Mouse (Mus musculus) cerebellum, adult 11 months (tissue): ENCODE data around the gene Mmrn2.
"Not testable (repeated sequence)": the region's sequence is repeated elsewhere in the genome, so short reads cannot be mapped to it uniquely, and the experiment has no call there.

Experiments
- DNase-seq: peaks from one replicate; pipeline ENCODE4 v3.0.0; 2022

The Mmrn2 gene

DNA sequence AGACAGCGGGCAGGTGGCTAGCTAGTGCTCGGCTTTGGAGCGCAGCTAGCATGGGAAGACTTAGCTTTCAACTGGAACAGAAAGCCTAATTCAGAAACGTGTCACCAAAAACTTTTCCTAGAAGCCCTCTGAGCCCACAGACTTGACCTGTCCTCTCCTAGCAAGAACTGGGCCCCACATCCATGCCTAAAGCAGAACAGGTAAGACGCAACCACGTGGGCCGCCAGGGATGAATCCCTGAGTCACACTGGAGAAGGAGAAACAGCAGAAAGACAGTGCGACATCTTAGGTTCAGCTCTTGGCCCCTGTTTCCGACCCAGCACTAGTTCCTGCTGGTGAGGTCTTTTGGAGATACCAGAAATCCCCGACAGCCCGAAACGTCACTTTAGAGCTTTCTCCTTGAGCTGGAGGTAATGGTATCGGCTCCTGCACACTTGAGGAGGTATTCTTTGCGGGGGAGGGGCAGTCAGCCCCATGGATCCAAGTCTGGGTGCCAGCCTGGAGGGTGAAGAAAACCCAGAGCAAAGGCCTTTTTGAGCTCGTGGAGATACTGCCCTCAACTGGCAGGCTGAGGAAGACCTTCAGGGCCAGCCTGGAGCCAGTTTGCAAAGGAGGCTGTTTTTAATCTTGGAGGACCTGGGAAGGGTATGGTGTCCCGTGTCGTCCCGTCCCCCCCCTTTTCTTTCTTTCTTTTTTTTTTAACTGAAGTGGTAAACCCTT, 12.4 kb upstream of the Mmrn2 start:
- peak; percentile 78 for DNase-seq

DNA sequence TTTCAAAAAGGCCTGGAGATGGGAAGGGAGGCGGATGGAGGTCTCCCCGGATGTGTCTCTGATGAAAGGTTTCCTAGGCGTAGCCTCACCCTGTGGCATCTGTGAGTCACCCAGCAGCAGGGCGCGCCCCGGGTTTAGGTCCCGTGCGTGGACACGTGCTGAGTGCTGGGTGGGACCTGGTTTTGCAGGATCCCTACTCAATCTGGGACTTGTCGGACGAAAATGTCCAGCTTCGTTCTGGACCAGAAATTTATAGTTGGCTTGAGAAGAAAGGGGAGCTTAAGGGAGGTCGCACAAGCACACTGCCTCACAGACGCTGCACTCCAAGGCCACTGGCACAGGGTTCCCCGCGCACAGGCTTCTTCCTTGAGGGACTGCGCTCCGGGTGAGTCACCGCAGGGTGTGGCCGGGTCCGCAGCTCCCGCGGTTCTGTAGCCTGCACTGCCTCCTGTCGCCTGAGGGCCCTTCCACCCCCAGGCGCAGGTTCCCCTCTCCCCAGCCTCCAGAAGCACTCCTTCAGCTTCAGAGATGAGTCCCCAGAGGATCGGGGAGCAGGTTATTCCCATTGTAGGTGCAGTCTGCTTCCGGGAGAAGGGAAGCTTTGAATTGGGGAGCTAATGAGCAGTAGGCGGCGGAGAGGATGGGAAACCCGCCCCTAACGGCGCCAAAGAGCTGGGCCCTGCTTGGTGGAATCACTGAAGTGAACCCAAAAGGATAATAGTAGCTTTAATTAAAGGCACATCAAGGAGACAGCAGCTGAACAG, 11.6 kb upstream of the Mmrn2 start:
- DNase-seq: peak; percentile 54

DNA sequence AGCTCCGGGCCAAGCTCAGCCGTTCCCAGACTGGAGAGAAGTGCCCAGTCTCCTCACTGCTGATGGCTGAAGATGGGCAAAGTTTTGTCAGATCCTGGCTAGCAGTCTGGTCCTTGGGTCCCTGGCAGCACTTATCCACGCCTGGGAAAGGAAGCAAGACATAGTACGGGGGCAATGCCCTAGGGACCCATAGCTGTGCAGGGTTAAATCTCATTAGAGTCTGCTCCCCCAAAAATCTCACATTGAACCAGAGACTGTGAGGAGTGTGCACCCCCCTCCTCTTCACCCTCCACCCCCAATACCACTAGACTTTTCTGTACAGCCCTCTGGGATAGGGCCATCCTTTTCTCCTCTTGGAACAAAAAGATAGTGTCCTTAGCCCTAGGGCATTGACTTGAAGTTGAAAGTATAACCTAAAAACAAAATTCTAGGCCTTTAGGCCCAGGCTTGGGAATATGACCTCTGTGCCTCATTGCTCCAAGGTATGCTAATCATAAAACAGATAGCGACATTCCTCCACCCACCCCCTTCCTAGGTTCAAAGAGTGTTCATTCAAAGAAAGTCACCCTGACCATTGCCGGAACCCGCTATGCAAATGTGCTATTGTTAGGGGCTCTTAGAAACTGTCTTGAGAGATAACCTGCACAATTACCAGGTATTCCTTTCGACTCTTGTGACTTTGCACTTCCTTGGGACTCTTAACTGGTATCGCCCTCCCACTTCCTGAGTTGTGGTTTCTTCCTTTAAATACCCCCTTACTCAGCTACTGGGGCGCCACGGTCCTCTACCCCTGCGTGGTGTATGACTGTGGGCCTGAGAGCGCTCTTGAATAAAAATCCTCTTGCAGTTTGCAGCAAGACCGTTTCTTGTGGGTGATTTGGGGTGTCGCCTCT, 10.8 kb upstream of the Mmrn2 start:
- DNase-seq: not testable (repeated sequence)

DNA sequence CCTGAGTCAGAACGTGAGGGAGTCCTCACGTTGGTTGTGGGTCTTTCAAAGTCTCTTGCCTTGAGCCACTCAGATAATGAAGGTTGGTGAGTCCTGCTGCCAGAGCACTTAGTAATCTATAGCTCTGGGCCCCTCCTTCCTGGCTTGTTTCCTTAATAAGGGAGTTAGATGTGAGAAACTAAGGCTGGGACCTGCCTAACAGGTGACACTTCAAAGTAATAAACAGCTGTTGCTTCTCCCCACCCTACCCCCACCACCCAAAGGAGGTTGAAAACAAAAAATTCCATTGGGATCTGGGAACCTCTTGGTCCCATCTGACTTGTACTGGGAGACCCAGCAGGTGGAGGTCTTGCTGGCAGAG, 10.1 kb upstream of the Mmrn2 start:
- DNase-seq: no peak

DNA sequence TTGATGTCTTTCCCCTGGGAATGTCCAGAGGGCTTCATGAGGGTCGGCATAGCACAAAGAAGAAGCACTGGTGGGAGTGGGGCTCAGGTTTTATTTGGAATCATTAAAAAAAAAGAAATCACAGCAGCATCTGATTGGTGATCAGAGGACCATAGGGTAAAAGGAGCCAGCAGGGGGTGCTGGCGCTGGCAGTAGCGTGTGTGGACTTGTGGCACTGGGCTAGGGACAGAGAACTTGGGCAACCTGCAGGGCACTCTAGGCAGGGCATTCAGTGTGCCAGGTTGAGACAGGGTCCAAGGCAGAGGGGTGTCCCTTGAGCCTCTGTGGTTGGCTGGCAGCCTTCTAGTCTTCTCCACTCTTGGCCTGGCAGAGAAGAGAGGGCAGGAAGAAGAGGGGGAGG, 5.1 kb upstream of the Mmrn2 start:
- DNase-seq: no peak

DNA sequence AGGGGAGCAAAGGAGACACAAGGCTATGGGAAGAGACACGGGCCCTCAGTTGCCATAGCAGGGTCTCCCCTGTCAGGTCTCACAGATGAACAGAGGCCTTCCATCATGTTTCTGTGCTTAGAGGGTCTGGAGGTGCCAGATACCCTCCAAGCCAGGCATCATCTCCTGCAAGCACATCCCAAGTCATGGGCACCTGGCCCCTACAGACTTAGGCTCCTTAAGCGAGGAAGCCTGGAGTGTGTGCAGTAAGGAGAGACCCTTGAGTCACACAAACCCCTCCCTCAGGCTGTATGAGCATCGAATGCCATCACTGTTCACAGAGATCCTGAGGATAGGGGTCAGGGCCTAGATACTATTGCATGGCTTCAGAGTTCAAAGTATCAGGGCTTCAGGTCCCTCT, 4.3 kb upstream of the Mmrn2 start:
- no peak for DNase-seq

DNA sequence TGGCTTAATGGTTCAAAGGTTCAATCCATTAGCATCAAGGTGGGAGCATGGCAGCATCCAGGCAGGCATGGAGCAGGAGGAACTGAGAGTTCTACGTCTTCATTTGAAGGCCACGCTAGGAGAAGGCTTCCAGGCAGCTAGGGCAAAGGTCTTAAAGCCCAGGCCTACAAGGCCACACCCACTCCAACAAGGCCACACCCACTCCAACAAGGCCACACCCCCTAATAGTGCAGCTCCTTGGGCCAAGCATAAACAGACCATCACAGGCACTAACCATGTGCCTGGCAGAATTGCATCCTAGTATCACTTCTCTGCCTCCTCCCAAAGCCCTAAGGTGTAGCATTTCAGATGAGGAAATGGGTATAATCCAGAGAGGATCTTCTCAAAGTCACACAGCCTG, 3.5 kb upstream of the Mmrn2 start:
- DNase-seq: no peak

DNA sequence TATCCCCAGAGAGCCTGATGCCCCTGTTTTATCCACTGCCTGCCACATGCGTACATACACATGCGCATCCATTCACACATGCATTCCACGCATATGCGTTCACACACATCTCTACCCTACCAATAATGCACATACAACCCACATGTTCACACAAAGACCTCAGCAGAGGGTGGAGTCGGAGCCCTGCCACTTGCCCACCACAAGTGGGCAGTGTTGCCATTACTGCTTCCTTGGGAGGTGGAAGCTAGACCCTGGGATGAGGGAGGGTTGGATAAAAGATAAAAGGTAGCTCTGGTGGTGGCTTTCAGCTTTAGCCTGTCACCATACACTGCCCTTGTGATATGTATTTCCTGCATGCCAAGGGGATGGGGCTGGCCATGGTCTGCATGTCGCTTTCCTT, 2.6 kb upstream of the Mmrn2 start:
- DNase-seq: peak; percentile 19

DNA sequence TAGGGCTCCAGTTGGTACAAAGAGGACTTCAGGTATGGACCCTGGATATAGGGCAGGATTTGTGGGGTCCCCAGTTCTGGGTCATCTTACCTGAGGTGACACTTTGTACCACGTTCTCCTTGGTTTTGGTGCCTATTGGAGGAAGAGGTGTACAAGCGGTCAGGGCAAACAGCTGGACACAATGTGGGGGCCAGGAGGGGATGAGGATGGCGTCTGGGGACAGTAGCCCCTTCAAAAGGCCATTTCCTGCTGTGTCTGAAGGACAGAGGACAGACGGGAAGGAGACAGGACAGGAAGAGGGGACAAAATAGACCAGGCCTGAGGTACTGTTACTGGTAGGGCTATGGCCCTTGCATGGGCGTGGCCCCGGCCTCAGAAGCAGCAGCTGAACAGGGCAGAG, 1.7 kb upstream of the Mmrn2 start:
- DNase-seq: no peak

DNA sequence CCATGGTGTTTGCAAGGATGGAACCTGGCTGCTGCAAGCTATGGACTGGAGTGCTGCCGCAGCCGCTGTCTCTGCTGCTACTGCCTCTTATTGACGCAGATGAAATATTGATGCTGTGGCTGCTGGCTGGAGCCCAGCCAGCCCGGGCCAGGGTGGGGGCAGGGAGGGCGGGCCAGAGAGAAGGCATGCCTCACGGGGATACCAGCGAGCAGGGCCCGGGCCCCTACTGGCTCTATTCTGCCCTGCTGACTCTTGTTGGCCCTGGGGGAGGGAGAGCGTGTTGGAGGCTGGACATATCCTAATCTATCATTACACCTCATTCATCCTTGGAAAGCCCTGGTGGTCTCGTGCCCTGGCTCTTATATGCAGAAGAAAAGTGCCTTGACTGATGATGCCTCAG, 688 bp upstream of the Mmrn2 start, which contains the start of gene Sncg:
Gene Sncg (minus strand): TSS at position 213 of the 400 bp plus-strand sequence.
- DNase-seq: no peak

DNA sequence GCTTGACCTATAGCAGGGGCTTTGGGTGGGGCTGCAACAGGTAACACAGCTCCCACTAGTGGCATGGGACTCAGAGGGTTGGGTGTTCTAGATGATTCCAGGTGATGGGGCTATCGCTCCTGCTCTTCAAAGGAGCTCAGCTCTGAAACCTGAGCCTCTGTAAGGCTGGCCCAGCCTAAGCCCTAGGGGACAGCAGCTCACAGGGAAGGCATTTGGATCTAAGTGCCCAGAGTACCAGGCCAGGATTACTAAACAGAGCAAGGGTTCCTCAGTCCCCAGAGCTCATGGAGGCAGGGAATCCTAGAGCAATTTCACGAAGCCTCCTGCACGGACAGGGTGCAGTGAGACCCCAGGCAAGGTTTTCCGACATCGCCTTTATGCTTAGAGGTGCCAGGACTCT, 676 bp downstream of the Mmrn2 start:
- DNase-seq: no peak

DNA sequence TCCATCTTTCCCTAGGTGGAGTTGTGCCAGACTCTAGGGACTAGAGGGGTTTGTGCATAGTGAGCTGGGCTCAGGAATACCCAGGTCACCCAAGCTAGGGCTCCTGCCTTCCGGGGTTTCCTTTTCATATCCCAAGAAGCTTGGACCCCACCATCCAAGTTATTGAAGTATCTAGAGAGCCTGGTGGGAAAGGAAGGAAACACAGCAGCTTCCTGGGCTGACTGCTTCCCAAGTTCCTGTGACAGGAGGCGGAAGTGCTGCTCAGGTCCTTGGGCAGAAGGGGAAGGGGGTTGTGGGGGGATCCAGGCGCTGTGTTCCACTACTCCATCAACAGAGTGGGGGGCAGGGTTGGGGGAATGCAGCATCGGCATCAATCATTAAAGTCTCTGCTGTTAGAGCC, 1.9 kb downstream of the Mmrn2 start:
- no peak for DNase-seq

DNA sequence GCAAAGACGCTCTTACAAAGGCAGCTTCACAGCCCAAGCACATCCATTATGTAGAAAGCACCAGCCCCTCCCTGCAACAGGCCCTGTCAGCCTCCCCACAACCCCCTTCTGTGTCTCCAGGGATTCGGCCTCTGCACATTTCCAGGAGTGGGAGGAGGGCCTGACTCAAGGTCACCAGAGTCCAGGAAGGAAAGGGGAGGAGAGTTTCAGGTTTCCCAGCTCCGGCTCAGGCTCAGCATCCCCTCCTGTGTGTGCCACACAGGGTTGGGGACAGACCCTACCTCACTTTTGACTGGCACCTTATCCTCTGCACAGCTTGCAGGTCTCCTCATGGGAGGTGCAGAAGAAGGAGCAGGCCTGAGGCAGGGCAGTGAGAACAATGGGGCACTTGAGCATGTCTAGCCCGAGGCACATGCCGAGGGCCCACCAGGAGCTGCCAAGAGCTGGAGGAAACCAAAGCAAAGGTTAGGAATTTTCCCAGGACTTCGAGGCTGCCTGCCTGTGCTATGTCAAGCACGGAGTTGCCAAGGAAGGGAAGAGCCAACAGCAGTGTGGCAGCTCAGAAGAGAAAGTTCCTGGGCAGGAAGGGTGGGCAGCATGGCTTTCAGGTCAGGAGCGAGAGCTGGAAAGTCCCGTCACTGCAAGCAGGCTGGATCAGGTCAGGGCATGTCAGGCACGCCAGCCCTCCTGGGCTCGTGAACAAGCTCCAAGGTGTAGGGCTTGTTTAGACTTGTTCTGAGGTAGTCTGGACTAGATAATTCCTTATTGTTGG, 3.5 kb downstream of the Mmrn2 start:
- DNase-seq: no peak

DNA sequence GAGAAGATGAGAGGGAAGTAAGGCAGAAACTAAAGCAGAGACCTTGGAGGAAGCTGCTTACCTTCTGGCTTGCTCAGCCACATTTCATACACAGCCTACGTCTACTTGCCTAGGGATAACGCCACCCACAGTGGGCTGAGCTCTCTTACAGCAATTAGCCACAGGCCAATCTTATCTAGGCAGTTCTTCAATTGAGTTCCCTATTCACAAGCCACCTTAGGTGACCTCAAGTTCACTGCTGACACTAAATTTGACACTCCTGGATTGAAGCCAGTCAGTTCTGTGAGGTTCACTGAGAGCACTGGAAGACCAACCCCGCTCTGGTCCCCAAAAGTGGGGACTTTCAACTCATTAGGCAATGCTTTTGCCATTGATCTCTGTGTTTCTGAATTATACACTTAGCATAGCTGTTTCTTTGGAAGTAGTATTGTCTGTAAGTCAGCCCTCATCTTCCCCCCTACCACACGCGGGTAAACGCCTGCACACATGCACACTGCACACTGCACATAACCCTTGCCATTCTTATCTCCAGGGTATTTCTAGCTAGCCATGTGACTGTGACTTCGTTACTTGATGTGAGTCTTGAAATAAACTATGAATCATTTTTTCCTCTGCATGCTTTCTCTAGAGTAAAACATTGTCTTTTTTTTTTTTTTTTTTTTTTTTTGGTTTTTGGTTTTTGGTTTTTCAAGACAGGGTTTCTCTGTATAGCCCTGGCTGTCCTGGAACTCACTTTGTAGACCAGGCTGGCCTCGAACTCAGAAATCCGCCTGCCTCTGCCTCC, 7.8 kb downstream of the Mmrn2 start:
- DNase-seq: no peak

DNA sequence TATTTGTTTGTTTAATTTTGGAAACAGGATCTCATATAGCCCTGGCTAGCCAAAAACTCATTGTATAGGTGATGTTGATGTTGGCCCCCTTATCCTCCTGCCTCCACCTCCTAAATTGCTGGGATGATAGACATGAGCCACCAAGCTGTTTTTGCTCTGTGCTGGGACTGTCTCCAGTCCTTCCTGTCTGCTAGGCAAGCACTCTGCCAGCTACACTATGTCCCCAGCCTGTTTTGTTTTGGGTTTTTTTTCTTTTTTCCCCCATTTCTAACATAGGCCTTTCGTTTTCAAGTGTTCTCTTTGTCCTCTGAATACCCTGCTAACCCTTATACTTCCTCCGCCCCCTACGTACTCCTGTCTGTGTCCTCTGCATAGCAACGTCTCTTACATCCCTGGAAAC, 18.0 kb downstream of the Mmrn2 start:
- DNase-seq: no peak

DNA sequence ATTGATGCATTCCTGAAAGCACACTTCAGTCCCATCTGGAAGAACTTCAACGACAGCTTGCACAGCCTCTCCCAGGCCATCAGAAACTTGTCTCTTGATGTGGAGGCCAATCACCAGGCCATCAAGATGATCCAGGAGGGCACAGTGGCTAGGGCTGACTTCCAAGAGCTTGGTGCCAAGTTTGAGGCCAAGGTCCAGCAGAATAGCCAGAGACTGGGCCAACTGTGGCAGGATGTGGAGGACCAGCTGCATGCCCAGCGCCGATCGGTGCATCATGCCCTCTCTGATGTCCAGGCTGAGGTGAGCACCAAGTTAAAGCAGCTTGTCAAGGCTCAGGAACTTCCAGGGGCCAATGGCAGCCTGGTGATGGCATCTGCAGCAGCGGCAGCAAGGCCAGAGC, 22.6 kb downstream of the Mmrn2 start:
- no peak for DNase-seq

DNA sequence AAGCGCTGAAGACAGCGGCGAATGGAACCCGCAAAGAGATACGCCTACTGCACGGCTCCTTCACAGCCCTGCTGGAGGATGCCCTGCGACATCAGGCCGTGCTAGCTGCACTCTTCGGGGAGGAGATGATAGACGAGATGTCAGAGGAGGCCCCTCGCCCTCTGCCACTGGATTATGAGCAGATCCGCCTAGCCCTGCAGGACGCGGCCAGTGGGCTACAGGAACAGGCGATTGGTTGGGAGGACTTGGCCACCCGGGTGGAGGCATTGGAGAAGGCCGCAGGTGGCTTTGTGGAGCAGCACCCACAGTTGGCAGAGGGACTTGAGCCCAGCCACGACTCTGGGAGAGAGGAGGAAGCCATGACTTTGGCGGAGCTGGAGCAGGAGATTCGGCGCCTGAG, 23.6 kb downstream of the Mmrn2 start:
- DNase-seq: no peak

DNA sequence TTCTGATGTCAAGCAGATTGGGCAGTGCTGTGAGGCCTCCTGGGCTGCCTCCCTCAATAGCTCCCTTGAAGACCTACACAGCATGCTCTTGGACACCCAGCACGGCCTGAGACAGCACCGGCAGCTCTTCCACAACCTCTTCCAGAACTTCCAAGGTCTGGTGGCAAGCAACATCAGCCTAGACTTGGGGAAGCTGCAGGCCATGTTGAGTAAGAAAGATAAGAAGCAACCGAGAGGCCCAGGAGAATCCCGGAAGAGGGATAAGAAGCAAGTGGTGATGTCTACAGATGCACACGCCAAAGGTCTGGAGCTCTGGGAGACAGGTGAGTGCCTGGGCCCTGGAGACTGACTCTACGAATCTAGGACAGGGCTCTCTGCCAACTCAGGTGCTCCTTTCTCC, 24.0 kb downstream of the Mmrn2 start:
- DNase-seq: no peak

DNA sequence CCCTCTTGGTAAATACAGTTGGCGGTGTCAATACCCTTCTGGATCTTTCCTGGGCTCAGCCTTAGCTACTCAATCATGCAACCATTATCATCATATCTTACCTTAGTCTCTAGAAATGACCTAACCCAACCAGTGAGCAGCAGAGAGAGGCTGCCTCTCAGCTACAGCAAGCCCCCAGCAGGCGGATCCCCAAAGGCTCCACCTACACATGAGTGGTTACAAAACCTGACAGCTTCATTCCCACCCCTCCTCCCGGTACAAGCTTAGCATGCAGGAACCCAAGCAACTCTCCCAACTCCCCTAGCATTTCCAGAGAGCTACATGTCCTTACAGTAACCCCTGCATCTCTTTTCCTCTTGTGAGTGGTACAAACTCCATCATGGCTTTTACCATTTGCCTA, 24.8 kb downstream of the Mmrn2 start:
- DNase-seq: no peak

DNA sequence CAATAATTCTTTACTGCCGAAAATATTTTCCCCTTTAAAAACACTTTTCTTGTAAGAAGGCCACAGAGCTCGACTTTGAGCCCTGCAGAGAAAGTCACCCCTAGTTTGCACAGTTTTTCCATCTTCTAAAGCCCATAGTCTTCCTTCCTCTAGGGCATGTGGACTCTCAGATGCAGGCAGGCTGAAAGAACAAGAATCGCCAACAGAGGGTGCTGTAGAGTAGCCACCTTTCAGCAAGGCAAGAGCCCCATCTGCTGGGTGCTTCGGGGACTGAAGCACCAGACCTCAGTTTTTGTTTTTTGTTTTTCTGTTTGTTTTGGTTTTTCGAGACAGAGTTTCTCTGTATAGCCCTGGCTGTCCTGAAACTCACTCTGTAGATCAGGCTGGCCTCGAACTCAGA, 25.9 kb downstream of the Mmrn2 start:
- peak; percentile 53 for DNase-seq

DNA sequence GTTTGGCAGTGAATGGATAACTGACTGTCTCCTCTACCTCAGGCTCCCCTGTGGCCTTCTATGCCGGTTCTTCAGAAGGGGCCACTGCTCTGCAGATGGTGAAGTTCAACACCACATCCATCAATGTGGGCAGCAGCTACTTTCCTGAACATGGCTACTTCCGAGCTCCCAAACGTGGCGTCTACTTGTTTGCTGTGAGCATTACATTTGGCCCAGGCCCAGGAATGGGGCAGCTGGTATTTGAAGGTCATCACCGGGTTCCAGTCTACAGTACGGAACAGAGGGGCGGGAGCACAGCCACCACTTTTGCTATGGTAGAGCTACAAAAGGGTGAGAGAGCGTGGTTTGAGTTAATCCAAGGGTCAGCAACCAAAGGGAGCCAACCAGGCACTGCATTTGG, 27.6 kb downstream of the Mmrn2 start:
- no peak for DNase-seq

DNA sequence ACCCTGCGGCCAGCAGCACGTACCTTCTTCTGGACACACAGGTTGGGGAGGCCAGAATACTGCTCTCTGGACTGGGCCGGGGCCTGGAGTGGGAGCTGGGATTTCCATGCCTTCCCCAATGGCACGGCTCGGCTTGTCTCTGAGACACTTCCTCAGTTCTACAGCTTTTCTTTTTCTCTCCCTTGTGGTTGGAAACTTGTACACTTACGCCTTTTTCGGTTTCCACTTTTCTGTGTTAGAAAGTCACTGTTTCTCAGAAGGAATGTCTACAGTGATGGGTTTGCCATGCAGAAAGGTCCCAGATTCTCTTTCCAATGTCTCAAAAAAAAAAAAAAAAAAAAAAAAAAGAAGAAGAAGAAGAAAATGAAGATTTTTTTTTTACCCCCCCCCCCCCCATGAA, 28.2 kb downstream of the Mmrn2 start:
- DNase-seq: no peak
